9 mouse cellular contexts compared by ENCODE assay signal in the genomic region with DNA sequence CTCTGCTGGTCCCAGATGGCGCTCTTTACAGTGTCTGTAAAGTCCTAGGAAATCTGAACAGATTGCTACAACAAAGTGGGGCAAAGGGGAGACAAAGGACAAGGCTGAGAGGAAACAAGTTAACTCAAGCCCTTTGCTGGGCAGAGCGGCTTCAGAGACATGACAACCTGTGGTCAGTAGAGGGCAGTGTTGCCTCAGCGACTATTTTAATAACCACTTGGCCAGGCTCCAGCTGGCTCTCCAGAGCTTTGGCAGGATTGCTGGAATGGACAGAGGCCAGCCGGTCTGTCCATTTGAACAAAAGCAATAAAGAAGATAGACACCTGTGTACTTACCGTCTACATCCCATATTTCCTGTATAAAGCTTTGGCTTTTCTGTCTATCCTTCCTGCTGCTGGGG. TPM values are rescaled to one million over a fixed set of nuclear protein-coding genes. Genes with fewer than 3 reads are reported as not detected.
A peak's percentile ranks its signal among the peaks of the same experiment; 100 is the strongest.
DNase-seq lines count a peak whose midpoint lies in the region; ATAC-seq and TF ChIP-seq lines count a peak whose summit lies in the region.
"Had no signal": no experiment of that assay in that cellular context is flagged by ENCODE, and none has a peak within 500 bp of the region (broad histone marks: within the 10 kb centered on the region; RNA-seq: fewer than 3 reads in every experiment).

No protein-coding gene starts in this region.

- 1% methylated on average over 5 of the region's 5 CpGs for WGBS in hindbrain, postnatal 0 days
- WGBS in midbrain, embryonic 11.5 days = 3% methylated on average over 5 of the region's 5 CpGs

- H3K4me2 ChIP-seq in hindbrain, postnatal 0 days (ENCODE audit: low read depth, low read length) = no peak overlapping the region
- H3K4me2 ChIP-seq in midbrain, embryonic 11.5 days = no peak overlapping the region

- H3K9me3 ChIP-seq in hindbrain, postnatal 0 days (ENCODE audit: low read length) = no peaks in the 10 kb centered on the region
- H3K9me3 ChIP-seq in midbrain, embryonic 11.5 days (ENCODE audit: control insufficient read depth, low read length) = no peaks in the 10 kb centered on the region

- peak; percentile 91 for TF ChIP-seq CTCF in hindbrain, postnatal 0 days (IDR thresholded peaks at IDR 0.05; ENCODE audit: low read depth)
- peak; percentile 95 for TF ChIP-seq CTCF in left cerebral cortex, adult 2 months (IDR thresholded peaks at IDR 0.05)

- intact Hi-C loops in left cerebral cortex, adult 2 months (cut with DNase I) = loop anchor here (2.0 to 10.0 kb wide), 5 partner anchors 203 to 1569 kb away; partner anchors contain the start of gene Plxna2

- H3K27me3 ChIP-seq in hindbrain, postnatal 0 days (ENCODE audit: insufficient read depth, low read length) = no peaks in the 10 kb centered on the region
- no peaks in the 10 kb centered on the region for H3K27me3 ChIP-seq in midbrain, embryonic 11.5 days (ENCODE audit: control insufficient read depth, insufficient read depth, low read length)

- peak; percentile 97 for DNase-seq in NIH3T3 (ENCODE audit: low read depth)
- peak; percentile 97 for DNase-seq in cerebellum, adult 9-10 months
- peak; percentile 71 to 76 for DNase-seq in frontal cortex, postnatal 25 days (ENCODE audit: low spot score in 2 of 2)
- DNase-seq in hindbrain, postnatal 0 days (ENCODE audit: low spot score) = peak; percentile 95
- peak; percentile 77 to 83 for DNase-seq in left cerebral cortex, adult 2 months (ENCODE audit: extremely low spot score in 1 of 2, low spot score in 2 of 2)
- DNase-seq in midbrain, embryonic 11.5 days (ENCODE audit: low spot score, missing footprints) = peak; percentile 98
- peak; percentile 82 for DNase-seq in skeletal muscle tissue, adult 2 months (ENCODE audit: low read depth, low spot score)

- H3K36me3 ChIP-seq in hindbrain, postnatal 0 days (ENCODE audit: insufficient read depth, low read length) = no peaks in the 10 kb centered on the region
- no peaks in the 10 kb centered on the region for H3K36me3 ChIP-seq in midbrain, embryonic 11.5 days (ENCODE audit: control insufficient read depth, insufficient read depth, low read length)

- peak; percentile 44 for ATAC-seq in hindbrain, postnatal 0 days
- peak; percentile 38 for ATAC-seq in midbrain, embryonic 11.5 days (ENCODE audit: low FRiP score)
- no peak for ATAC-seq in inflammation-experienced regulatory T-cells, adult 6 months

- H3K9ac ChIP-seq in hindbrain, postnatal 0 days (replicated peaks; ENCODE audit: low read length) = no peak overlapping the region
- peak overlapping the region; percentile 45; the same call in 1 of the 2 replicates for H3K9ac ChIP-seq in midbrain, embryonic 11.5 days (ENCODE audit: low read length)

- H3K27ac ChIP-seq in hindbrain, postnatal 0 days = no peak overlapping the region
- no peak overlapping the region for H3K27ac ChIP-seq in left cerebral cortex, adult 2 months
- peak overlapping the region; percentile 44; the same call in 1 of the 2 replicates for H3K27ac ChIP-seq in midbrain, embryonic 11.5 days (ENCODE audit: low read depth, low read length)
- H3K27ac ChIP-seq: macrophage had no signal

- peaks cover 15% of the 10 kb centered on the region for H3K4me1 ChIP-seq in hindbrain, postnatal 0 days (ENCODE audit: insufficient read depth, low read length)
- H3K4me1 ChIP-seq in midbrain, embryonic 11.5 days (ENCODE audit: control insufficient read depth, insufficient read depth, low read length) = peaks cover 23% of the 10 kb centered on the region

- no peak overlapping the region for H3K4me3 ChIP-seq in hindbrain, postnatal 0 days (ENCODE audit: low read length)
- H3K4me3 ChIP-seq in left cerebral cortex, adult 2 months = no peak overlapping the region
- no peak overlapping the region for H3K4me3 ChIP-seq in midbrain, embryonic 11.5 days (ENCODE audit: low read depth, low read length)

RNA-seq across cellular contexts. Expression of gene Camk1g, which starts 16.0 kb away (rescaled TPM):
- 32.9 and 34.6 TPM in 2 replicates for total RNA-seq in hindbrain, postnatal 0 days (2014; rRNA removed)
- polyA plus RNA-seq in hindbrain, postnatal 0 days (2015; fragmentation: Nextera tagmentation; extraction: Ambion mirVana) = 30.9 and 35.1 TPM in 2 replicates
- total RNA-seq in left cerebral cortex, adult 2 months (2021) = 10 to 100 TPM; 41.7 to 47.6 TPM
- polyA plus RNA-seq in midbrain, embryonic 11.5 days (2014; fragmentation: Nextera tagmentation; extraction: Ambion mirVana) = 17.1 and 20.1 TPM in 2 replicates
- polyA plus RNA-seq in inflammation-experienced regulatory T-cells, adult 6 months (2017; shearing (Covaris generic)) = not detected
- polyA plus RNA-seq: macrophage had no signal

Comparison
In these comparisons a context has a peak if more than half of its experiments do, and no peak if none do; other contexts are left out.
1. RNA of gene Camk1g, which starts 16.0 kb away (polyA plus RNA-seq): 30.9 to 35.1 TPM in hindbrain, postnatal 0 days and 17.1 to 20.1 TPM in midbrain, embryonic 11.5 days; not detected in inflammation-experienced regulatory T-cells, adult 6 months; every median in the first group is over 10 times any median in the second.
2. Peak in every context shown above with its lines, with median percentiles within 50 percentile points of each other: DNase-seq.